Mouse (Mus musculus) urinary bladder, postnatal 4 days (tissue): Measurements from ENCODE around the gene Vamp3.

Source experiments
- DNase-seq, 2 experiments: peaks; one replicate each; pipeline ENCODE4 v3.0.0; 2021 to 2022; ENCODE audit warnings: low spot score in 2 of 2

The Vamp3 gene

DNA sequence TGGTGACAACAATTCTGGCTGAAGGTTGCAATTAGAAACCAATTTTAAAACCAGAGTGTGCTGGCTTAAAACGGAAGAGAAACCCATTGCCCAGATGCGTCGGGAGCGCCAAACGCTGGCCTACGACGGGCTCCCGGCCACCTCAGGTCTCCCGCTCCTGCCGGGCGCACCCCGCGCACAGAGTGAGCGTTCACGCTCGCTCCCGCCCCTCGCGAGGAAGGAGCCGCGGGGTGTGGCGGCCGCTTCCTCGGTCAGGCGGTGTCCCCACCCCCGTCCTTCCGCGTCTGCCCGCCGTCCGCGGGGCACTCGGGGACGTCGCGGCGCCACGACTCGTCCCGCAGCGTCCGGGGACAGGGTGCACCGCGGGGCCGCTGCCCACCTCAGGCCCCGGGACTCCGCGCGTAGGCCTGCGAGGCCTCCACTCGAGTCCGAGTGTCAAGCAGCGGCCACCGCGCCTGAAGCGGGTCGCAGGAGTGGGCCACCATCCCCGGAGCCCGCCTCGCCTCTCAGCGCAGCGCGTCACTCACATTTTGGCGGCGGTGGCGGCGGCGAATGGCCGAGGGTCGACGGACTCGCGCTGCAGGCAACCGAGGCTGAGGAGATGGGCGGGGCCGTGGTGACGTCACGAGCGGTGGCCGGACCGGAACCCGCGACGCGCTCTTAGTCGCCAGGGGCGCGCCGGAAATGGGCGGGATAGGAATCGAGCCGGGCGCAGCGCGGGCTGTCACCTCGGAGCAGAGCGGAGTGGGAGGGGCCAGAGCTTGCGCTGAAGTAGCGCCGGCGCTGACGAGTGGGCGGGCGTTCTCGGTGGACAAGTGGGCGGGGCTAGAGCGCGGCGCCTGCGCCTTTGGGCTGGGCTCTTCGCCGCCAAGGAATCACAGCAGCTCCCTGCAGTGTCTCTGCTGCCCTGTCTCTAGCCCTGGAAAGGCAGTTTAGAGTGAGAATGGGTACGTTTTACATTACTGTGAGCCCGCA, at the start of gene Vamp3:
Vamp3 (minus strand) TSS at position 617 of the 975 bp plus-strand sequence.
- DNase-seq = peak; percentile 98 to 99

DNA sequence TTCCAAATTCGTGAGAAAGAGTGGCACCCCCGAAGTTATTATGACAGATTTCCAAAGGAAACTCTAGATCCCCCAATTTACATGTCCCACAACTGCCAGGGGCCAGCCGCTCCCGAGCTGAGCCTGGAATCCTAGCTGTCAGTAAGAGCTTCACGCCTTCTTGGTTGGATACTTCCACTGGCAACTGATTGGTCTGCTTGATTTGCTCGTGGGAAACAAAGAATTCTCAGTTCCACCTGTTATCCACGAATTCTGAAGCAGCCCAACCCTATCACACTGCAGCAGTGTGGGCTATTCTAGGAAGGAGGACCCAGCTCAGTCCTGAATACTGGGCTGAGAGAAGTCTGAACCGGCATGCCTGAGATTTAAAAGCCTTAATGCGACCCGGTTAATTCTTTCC, 48.7 kb upstream of the Vamp3 start:
- DNase-seq = no peak

DNA sequence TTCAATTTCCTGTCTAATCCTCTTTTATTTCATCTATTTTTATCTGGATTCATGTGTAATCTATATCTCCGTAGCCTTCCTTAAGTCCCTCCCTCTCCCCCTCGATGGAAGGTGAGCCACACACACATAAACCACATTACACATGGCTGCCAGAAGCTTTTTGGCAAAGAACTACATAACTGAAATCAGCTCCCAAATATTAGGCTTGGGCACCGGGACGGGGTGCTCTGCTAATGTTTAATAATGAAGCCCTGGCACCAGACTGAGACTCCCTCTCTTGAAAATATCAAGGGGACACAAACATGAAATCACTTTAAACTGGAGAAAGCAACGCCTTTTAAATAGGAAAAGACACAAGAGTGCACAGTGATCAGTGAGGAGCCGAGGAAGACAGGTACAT, 48.1 kb upstream of the Vamp3 start:
- DNase-seq = no peak

DNA sequence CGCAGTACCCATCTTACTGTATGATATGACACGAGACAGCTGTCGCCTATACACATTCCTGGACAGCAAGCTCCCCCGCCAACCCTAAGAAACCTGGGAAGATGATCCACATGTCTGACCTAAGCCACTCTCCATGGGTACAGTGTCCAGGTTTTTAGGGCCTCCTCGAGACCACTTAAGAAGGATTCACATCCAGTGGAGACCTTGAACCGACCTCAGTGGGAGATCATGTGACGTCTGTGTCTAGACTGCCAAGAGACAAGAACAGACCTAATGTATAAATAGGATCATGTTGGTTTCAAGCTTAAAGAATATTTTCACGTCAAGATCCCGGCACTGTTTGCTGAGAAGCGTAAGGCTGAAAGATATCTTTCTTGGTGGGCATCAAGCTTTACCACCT, 46.4 kb upstream of the Vamp3 start:
- DNase-seq = no peak

DNA sequence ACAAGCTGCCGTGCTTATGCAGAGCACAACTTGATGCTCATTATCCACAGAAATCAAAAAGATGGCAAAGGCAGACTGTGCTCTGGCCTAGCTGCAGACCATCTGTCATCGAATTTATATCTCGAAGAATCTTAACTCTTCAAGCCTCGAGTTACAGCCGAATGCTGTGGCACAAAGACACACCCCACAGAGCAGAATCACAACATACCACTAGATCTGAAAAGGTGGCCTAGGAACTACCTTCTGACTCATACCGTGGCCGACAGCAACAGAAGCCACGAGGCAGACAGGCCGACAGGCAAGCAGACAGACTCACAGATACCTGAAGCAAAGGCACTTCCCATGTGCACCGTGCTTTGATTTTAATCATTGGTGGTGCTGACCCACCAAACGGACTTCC, 45.9 kb upstream of the Vamp3 start:
- DNase-seq = no peak

DNA sequence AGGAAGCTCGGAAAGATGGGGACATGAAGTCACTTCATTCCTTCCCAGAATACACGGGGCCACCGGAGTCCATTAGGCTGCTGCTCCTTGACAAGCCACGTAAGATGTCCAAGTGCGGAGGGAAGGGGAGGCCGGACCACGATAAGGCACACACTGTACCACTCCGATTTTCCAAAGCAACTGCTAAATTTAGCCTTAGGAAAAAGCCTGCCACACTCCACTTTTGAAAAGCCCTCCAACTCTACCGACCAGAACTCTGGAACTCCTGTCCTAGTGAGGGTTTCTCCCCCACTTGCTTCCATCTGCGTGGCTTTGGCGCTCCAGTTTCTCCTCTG, 39.3 kb upstream of the Vamp3 start:
- no peak for DNase-seq

DNA sequence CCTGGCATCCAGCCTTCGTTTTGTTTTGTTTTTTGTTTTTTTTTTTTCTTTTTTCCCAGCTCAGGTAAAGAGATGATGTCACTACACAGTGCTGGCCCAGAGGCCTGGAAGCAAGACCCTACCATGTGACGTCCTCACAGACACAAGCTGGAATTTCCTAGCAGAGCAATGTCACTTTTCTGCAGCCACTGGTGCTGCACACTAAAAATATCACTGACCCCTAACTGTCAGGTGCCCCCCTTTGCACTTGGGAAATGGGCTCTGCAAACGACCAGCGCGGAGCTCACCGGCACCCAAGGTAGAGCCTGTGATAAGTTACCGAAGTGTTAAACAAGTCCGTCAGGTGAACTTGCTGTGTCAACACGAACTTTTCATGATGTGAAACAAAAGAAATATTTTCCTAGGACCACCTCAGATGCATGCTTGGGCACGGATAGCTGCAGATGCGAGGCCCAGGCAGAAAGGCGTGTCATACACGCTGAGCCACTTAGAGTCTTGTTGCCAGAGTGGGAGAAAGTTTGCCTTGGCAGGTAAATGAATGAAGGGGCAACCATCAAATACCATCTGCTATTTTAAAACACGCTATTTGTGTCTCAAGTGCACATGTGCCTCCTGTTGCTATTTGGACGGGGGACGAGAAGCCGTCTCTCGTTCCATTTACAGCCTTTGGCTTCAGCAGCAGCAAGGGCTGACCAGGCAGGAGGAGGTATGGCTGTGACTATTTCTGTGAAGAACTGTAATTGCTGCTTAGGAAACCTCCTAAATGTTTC, 38.8 kb upstream of the Vamp3 start:
- no peak for DNase-seq

DNA sequence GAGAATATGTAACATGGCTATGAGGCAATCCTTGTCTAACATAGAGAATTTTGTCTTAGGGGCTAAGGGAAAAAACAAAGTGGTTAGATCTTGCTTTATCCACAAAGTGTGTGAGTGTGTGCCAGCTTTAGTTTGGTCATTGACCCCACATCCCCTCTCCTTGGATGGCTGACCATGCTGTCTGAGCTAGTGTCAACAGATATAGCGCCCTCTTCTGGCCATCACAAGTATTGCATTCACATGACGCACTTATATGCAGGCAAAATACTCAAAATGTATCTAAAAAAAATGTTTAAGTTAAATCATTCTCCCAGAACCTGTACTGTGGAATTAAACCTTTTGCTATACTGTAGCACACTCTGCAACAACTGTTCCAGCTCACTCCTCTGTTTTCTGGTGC, 37.4 kb upstream of the Vamp3 start:
- no peak for DNase-seq

DNA sequence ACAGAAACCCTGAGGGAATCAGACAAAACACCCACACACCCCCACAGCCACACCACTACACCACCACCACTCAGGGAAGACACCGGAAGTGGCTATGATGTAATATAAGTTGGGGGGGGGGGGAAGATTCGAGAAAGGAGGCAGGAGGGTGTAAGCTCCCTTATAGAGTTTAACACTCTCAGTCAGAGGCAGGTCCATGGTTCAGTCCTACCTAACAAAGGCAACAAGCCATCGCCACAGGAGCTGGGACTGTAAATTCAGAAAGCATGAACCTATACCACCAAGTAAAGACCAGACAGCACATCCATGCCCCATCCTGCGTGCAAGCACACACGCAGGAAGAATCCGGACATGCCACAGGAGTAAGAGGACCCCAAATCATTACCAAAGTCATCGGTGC, 31.5 kb upstream of the Vamp3 start, which contains the start of gene Gm13090:
Gm13090 (plus strand) TSS at position 301 of the 400 bp plus-strand sequence.
- DNase-seq = no peak

DNA sequence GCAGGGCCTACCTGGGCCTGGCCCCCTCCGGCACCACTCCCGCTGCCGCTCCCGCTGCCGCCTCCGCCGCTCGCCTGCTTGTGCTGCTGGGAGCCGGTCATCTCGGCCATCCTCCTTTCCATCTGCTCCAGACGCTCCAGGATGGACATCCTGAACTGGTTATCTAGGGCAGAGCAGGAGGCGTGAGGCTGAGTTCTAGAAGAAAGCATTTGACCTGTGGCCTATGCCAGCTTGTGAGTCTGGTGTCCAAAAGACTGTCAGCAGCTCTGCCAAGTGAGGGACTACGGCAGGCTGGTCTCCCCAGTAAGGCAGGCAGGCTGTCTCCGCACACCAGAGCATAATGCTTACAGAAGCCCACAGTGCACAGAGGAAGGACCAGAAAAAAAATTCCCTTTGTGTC, 31.1 kb upstream of the Vamp3 start:
- DNase-seq = no peak

DNA sequence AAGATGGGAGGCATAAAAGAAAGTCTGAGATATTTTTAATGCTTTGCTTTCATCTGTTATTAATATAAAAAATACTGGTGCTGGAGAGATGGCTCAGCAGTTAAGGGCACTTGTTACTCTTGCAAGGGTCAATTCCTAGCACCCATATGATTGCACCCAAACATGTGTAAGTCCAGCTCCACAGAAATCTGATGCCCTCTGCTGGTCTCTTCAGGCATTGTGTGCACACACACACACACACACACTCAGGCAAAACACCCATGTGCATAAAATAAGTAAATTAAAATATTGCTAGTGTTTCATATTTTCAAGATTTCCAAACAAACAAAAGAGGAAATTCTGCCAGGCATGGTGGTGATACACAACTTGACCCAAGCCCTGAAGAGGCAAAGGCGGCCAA, 29.6 kb upstream of the Vamp3 start:
- DNase-seq = no peak

DNA sequence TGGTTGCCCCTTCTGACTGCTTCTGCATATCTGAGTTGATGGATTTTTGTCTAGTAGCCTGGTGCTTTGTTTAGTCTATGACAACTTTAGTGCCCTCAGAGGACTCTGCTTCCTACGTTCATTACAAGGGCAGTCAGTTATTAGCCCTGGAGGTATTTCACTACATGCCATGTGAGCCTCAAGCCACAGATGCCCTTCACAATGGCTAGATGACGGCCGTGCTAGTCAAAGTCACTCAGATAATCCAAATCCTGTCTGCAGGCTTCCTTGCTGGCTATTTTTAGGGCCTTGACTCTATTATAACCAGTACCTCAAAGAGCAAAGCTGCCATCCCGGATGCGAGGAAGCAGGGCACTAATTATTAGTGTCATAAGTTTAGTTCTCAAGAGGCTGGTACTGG, 25.3 kb upstream of the Vamp3 start:
- DNase-seq = no peak

DNA sequence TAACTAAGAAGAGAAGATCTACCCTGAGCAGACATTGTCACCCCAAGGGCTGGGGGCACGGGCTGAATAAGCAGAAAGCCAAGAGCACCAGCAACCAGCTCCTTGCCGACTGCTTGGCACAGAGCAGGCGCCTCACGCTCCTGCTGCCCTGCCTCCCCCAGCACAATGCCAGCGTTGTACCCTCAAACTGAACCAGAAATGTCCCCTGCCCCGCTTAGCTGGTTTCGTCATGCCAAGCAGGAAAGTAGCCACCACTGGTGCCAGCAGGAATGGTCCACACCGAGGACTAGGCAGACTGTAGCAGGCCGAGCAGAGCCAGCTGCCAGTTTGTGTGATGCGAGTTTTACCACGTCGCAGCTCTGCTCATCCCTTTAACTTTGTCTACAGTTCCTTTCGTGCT, 24.2 kb upstream of the Vamp3 start:
- no peak for DNase-seq

DNA sequence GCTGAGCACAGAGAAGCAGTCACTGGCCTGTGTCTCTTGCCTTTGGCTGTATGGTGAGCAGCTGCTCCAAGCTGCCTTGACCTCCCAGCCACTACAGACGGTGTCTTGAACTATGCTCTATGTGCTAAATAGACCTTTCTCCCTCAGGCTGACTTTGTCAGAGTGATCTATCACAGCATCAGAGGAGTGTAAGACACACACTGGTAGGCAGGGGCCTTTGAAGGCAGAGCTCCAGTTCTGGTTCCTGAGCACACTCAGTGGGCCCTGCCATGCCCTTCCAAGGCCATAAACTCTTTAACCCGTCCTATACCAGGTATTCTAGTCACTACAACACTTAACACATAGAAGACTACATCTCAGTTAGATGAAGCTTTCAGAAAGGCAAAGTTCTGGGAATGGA, 23.6 kb upstream of the Vamp3 start:
- DNase-seq = no peak

DNA sequence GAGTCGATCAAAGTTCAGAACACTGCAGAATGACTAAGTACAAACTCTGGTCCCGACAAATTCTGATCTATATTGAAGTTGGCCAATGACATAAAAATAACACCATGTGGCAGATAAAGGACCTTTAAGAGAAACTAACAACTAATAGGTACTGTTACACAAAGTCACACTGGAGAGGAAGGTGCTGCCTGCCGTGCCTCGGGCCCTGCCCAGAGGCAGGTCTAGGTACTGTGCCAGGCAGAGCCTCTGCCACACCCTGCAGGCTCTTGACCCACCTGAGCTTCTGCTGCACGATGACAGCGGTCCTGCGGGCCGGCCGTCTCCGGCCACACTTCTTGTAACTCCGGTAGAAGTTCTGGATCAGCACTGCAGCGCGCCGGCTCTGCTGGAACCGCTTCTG, 17.1 kb upstream of the Vamp3 start:
- no peak for DNase-seq

DNA sequence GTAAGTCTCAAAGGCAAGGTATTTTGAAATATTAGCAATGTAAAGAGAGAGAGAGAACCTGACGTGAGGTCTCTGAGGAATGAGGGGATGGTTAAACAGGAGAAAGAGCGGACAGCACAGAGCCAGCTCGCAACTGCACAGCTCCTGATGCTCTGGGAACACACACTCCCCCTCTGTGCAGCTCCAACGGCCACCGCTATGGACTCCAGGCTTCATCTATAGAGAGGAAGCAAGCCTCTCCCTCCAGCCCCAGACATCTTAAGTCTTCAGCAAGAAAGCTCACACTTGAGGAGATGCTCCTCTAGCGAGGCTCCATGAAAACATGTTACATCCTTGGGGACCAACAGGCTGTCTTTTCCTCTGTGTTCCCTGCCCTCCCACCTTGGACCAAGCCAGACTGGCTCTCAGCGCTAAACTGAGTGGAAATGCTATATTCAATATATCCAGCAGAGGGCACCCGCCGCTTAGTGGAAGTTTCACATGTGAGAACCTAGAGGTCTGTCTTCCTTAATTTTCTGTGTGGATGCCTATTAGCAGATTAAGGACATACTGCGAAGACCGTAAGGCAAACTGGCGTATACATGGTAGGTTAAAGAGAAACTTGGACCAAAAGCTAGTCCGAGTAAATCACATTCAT, 15.5 kb upstream of the Vamp3 start:
- peak; percentile 49 to 79 for DNase-seq

DNA sequence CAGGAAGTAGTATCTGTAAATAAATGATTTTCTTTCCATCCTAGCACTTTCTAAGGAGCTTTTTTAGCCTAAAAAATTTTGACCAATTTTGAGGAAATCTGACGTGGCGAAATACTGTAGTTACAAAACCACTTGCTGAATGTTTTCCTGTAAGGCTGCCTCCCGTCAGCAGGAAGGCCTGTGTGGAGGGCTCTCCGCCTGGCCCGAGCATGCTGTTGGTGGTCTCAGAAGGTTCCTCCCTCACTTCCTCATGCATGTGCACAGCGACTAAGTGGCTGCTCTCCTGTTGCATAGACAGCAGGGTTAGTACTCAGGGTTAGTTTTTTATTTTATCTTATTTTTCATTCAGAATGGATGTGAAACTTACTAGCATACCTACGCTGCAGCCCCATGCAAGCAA, 13.2 kb upstream of the Vamp3 start:
- DNase-seq = no peak

DNA sequence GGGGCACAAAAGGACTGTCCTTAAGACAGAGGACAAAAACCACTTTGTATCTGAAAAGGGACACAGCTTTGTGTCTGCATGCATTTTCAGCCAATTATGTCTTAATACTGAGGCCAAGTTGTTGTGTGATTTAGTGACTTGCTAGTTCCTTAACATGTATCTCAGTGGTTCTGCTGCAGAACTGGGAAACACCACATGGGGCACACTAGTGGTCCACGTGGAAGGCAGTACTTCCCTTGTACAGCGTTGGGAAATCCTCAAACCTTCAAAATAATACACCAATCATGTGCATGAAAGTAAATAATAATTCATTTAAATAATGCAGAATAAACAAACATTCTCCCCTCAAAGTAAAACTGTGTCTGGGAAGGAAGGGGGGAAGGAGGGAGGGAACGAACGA, 11.0 kb upstream of the Vamp3 start:
- no peak for DNase-seq

DNA sequence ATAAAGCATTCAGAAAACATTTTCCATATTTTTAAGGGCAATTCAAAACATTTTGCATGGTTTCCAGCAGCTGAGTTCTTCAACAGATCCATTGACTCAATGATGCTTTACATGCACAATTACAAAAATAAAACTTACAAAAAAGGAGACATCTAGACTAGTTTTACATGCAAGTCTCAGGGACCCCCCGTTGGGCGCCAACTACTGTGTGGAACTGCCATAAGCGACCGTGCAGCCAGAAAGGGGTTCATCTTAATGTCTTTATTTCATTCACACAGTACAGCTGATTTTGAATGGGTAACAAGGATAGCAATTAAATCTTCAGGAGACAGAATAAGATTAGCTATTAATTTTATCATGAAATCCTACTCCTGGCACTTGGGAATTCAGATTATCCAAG, 1.8 kb upstream of the Vamp3 start:
- no peak for DNase-seq

DNA sequence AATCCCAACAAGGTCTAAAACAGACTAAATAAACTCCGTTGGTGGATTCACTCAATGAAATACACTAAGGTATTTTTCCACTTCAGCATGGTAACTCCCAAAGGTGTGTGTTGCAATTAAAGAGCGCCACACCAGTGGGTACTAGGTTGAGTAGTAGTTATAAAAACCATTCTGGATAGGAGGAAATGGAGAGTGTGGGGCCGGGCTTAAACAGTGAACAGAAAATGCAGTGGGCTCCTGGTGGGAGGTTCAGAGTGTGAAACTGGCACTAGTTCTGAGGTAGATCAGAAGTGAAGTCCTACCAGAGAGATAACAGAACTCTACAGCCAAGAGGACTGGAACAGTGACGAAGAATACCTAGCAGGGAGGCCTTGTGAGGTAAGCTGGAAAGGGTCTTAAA, 871 bp upstream of the Vamp3 start:
- DNase-seq = no peak

DNA sequence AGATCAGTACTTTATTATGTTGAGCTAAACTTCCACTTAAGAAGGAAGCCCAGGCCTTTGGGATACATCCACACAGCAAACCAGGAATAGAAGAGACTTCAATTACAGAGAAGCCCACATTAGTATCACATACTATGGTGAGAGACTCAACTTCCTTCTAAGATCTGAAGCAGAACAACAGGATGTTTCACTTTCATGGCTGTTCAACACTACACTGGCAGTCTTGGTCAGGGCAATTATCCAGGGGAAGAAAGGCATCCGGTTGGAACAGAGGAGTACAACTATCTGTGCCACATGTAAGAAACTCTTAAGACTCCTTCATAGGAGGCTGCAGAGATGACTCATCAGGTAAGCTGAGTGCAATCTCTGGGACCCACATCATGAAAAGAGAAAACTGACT, 6.6 kb downstream of the Vamp3 start:
- no peak for DNase-seq

DNA sequence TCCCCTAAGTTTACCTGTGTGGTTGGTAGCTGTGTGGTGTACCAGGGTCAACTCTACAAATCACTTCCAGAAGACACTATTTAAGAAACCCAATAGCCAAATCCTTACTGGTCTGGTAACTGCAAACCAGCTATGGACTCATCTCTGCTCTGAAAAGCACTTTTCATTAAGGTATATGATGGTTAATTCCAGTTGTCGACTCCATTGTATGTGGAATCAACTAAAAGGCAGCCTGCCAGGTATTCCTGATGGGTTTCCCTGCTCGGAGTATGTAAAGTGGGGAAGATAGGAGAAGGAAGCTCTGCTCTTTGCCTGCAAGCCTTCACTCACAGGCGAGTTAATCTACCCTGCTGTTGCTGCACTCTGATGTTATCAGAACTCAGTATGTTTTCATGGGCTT, 11.2 kb downstream of the Vamp3 start:
- no peak for DNase-seq
